17 mouse cellular contexts compared by ENCODE assay signal in the genomic region with DNA sequence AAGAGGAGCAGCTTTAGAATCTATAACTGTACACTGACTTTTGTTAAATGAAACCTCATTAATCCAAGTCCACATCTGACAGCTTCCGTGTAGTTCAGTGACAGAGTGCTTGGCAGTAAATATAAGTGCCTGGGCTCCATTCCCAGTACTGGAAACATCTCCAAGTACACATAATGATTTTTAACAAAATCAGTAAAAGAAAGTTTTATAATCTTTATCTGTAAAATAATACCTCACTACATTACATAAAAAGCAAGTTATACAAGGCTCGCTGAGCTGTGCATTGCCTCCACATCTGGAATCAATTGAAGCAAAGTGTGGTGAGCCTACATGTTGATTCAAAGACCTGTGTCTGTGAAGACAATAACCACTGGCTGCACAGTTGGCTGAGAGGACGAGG.
DNase-seq lines count a peak whose midpoint lies in the region; ATAC-seq lines count a peak whose summit lies in the region.
"Had no signal": no experiment of that assay in that cellular context is flagged by ENCODE, and none has a peak within 500 bp of the region (broad histone marks: within the 10 kb centered on the region; RNA-seq: fewer than 3 reads in every experiment).

No protein-coding gene starts in this region.

- H3K4me1 ChIP-seq in embryonic facial prominence, embryonic 10.5 days: peaks cover 4% of the 10 kb centered on the region; the same call in 1 of the 2 replicates
- H3K4me1 ChIP-seq: forebrain, embryonic 10.5 days; hindbrain, embryonic 10.5 days; neural tube, embryonic 13.5 days had no signal

- no peak overlapping the region for H3K27ac ChIP-seq in embryonic facial prominence, embryonic 10.5 days (replicated peaks)
- H3K27ac ChIP-seq: forebrain, embryonic 10.5 days; hindbrain, embryonic 10.5 days; neural tube, embryonic 13.5 days had no signal

- peak; percentile 5 to 10 for DNase-seq in kidney, postnatal 4 days
- no peak for DNase-seq in kidney, postnatal 25 days
- DNase-seq in right cerebral cortex, postnatal 10 days (ENCODE audit: low spot score in 2 of 2): peak; percentile 52 to 65
- no peak for DNase-seq in right cerebral cortex, postnatal 4 days
- DNase-seq in embryonic facial prominence, embryonic 10.5 days (ENCODE audit: low spot score): peak; percentile 10
- DNase-seq in telencephalon, adult 2 months (ENCODE audit: low read depth, low spot score): peak; percentile 63
- DNase-seq in urinary bladder, postnatal 4 days (ENCODE audit: low spot score in 2 of 2): no peak
- DNase-seq: cerebellum, postnatal 14 days; kidney, adult 11 months; lung, adult 2 months; midbrain, embryonic 14.5 days; retina, postnatal 1 day; thymus, adult 2 months had no signal

- WGBS in embryonic facial prominence, embryonic 10.5 days: 43% methylated on average over 3 of the region's 3 CpGs

- no peak for ATAC-seq in activated CD4-positive, CD25-positive, alpha-beta regulatory T cell, adult 4 months

- H3K36me3 ChIP-seq in embryonic facial prominence, embryonic 10.5 days (replicated peaks): peaks cover 12% of the 10 kb centered on the region
- H3K36me3 ChIP-seq: forebrain, embryonic 10.5 days had no signal

- H3K9me3 ChIP-seq in embryonic facial prominence, embryonic 10.5 days: no peaks in the 10 kb centered on the region
- H3K9me3 ChIP-seq: forebrain, embryonic 10.5 days; hindbrain, embryonic 10.5 days; neural tube, embryonic 13.5 days had no signal

- no peak overlapping the region for H3K4me3 ChIP-seq in embryonic facial prominence, embryonic 10.5 days
- H3K4me3 ChIP-seq: forebrain, embryonic 10.5 days; hindbrain, embryonic 10.5 days; neural tube, embryonic 13.5 days had no signal

- H3K27me3 ChIP-seq in embryonic facial prominence, embryonic 10.5 days (replicated peaks; ENCODE audit: low read depth, poor library complexity, severe bottlenecking): no peaks in the 10 kb centered on the region
- H3K27me3 ChIP-seq: neural tube, embryonic 13.5 days had no signal

Comparison
In these comparisons a context has a peak if more than half of its experiments do, and no peak if none do; other contexts are left out.
1. DNase-seq: peak in kidney, postnatal 4 days (2 of 2), right cerebral cortex, postnatal 10 days (2 of 2), embryonic facial prominence, embryonic 10.5 days (single experiment) and telencephalon, adult 2 months (single experiment); none in kidney, postnatal 25 days (0 of 2), right cerebral cortex, postnatal 4 days (single experiment) and urinary bladder, postnatal 4 days (0 of 2).